In the genomic region with DNA sequence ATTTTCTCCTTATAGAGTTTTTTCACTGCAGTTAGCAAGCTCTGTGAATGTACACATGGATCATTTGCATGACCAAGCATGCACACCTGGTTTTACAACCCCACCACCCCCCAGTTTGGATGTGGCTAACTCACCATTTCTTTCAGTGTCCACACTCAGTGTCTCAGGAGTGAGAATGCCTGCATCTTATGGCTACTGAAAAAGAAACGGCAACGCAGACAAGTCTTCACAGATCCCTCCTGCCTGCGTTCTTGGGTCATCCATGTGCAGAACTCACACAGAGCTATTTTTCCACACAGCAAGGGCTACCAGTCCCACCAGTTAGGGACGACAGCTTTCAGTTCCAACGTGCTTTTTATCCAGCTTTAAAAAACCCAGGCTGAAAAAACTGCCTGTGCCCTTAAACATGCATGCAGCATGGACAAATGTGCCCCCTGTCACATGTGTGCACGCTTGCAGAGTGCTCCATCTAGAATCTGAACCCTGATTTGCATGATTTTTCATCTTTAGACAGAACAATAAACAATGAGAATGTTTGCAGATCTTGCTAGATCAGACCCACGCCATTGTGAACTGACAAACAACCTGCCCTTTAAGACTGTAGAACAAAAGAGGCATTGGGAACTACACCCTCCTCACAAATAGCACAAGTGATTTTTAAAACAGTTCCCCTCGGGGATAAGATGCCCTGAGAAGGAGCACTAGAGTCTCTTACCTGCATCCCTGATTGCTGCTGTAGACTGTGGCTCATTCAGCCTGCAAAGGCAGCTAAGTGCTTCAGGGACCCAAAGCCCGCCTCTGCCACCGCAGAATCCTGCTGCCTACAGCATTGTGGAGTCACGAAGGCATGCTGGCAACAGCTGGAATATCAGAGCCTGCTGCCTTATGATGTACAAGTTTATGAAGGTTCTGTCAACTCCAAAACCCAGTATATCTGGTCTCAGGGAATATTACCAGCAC, we compare ENCODE assay signal across 13 mouse cellular contexts.
A peak's percentile ranks its signal among the peaks of the same experiment; 100 is the strongest.
DNase-seq lines count a peak whose midpoint lies in the region; ATAC-seq and TF ChIP-seq lines count a peak whose summit lies in the region.
"Had no signal": no experiment of that assay in that cellular context is flagged by ENCODE, and none has a peak within 500 bp of the region (broad histone marks: within the 10 kb centered on the region; RNA-seq: fewer than 3 reads in every experiment).

No protein-coding gene starts in this region.

- 42% methylated on average over 11 of the region's 11 CpGs for WGBS in forebrain, embryonic 10.5 days
- WGBS in hindbrain, embryonic 16.5 days = 23% methylated on average over 11 of the region's 11 CpGs
- WGBS in neural tube, embryonic 12.5 days = 33% methylated on average over 11 of the region's 11 CpGs
- WGBS in liver, postnatal 0 days (ENCODE audit: insufficient replicate concordance) = 60% methylated on average over 11 of the region's 11 CpGs

- H3K9me3 ChIP-seq in forebrain, embryonic 10.5 days = no peaks in the 10 kb centered on the region
- no peaks in the 10 kb centered on the region for H3K9me3 ChIP-seq in hindbrain, embryonic 16.5 days (ENCODE audit: control insufficient read depth, low read length)
- H3K9me3 ChIP-seq in neural tube, embryonic 12.5 days = no peaks in the 10 kb centered on the region
- no peaks in the 10 kb centered on the region for H3K9me3 ChIP-seq in liver, postnatal 0 days (ENCODE audit: low read length)
- H3K9me3 ChIP-seq: embryonic facial prominence, embryonic 12.5 days; heart, embryonic 13.5 days had no signal

- peaks cover 62% of the 10 kb centered on the region for H3K27me3 ChIP-seq in forebrain, embryonic 10.5 days (ENCODE audit: poor library complexity, severe bottlenecking)
- peaks cover 6% of the 10 kb centered on the region; the same call in 1 of the 2 replicates for H3K27me3 ChIP-seq in hindbrain, embryonic 16.5 days (replicated peaks; ENCODE audit: control insufficient read depth, insufficient read depth, low read length)
- H3K27me3 ChIP-seq in neural tube, embryonic 12.5 days (replicated peaks) = peaks cover 4% of the 10 kb centered on the region
- H3K27me3 ChIP-seq in liver, postnatal 0 days (ENCODE audit: insufficient read depth, low read length) = peaks cover 3% of the 10 kb centered on the region; the same call in 1 of the 2 replicates

- H3K4me2 ChIP-seq in hindbrain, embryonic 16.5 days (ENCODE audit: low read length) = peak overlapping the region; percentile 36
- peak overlapping the region; percentile 47 for H3K4me2 ChIP-seq in neural tube, embryonic 12.5 days (replicated peaks)
- no peak overlapping the region for H3K4me2 ChIP-seq in liver, postnatal 0 days (ENCODE audit: low read depth, low read length)
- H3K4me2 ChIP-seq: embryonic facial prominence, embryonic 12.5 days; heart, embryonic 13.5 days; liver, embryonic 11.5 days had no signal

- DNase-seq in ES-CJ7 (ENCODE audit: low read depth, low spot score) = peak; percentile 7
- DNase-seq in forebrain, embryonic 10.5 days (ENCODE audit: extremely low spot score, low spot score) = no peak
- DNase-seq in cerebellum, adult 11-12 months = no peak
- no peak for DNase-seq in lung, postnatal 14 days
- DNase-seq in liver, postnatal 0 days = no peak
- DNase-seq: adrenal gland, postnatal 14 days had no signal

- no peak for TF ChIP-seq CTCF in liver, postnatal 0 days (IDR thresholded peaks at IDR 0.05; ENCODE audit: low read depth)

- H3K9ac ChIP-seq in hindbrain, embryonic 16.5 days (ENCODE audit: low read depth, low read length) = peak overlapping the region; percentile 15; the same call in 1 of the 2 replicates
- H3K9ac ChIP-seq in neural tube, embryonic 12.5 days = 0 out of 2 replicates have a peak overlapping the region, but pooled peaks have one; percentile 6
- no peak overlapping the region for H3K9ac ChIP-seq in liver, postnatal 0 days (replicated peaks)
- H3K9ac ChIP-seq: embryonic facial prominence, embryonic 12.5 days; heart, embryonic 13.5 days had no signal

- no peaks in the 10 kb centered on the region for H3K36me3 ChIP-seq in forebrain, embryonic 10.5 days (replicated peaks)
- H3K36me3 ChIP-seq in hindbrain, embryonic 16.5 days (ENCODE audit: control insufficient read depth, insufficient read depth, low read length) = no peaks in the 10 kb centered on the region
- H3K36me3 ChIP-seq in neural tube, embryonic 12.5 days = no peaks in the 10 kb centered on the region
- no peaks in the 10 kb centered on the region for H3K36me3 ChIP-seq in liver, postnatal 0 days (replicated peaks; ENCODE audit: insufficient read depth, low read length)
- H3K36me3 ChIP-seq: embryonic facial prominence, embryonic 12.5 days; heart, embryonic 13.5 days had no signal

- ATAC-seq in hindbrain, embryonic 16.5 days = peak; percentile 85
- peak; percentile 59 for ATAC-seq in neural tube, embryonic 12.5 days (ENCODE audit: low FRiP score, low read depth)
- no peak for ATAC-seq in erythroblast, adult 5-6 weeks (replicated peaks; ENCODE audit: low FRiP score, poor library complexity, severe bottlenecking)
- ATAC-seq in liver, postnatal 0 days = no peak
- ATAC-seq: CD4-positive, CD25-positive, alpha-beta regulatory T cell, adult 4 months had no signal

- H3K4me3 ChIP-seq in forebrain, embryonic 10.5 days = peak overlapping the region; percentile 18; the same call in 1 of the 2 replicates
- peak overlapping the region; percentile 42 for H3K4me3 ChIP-seq in hindbrain, embryonic 16.5 days (ENCODE audit: low read length)
- H3K4me3 ChIP-seq in neural tube, embryonic 12.5 days = peak overlapping the region; percentile 21; the same call in 1 of the 2 replicates
- H3K4me3 ChIP-seq in liver, postnatal 0 days (ENCODE audit: low read depth, low read length) = no peak overlapping the region
- H3K4me3 ChIP-seq: embryonic facial prominence, embryonic 12.5 days; heart, embryonic 13.5 days had no signal

- H3K4me1 ChIP-seq in forebrain, embryonic 10.5 days = peaks cover 19% of the 10 kb centered on the region
- no peaks in the 10 kb centered on the region for H3K4me1 ChIP-seq in hindbrain, embryonic 16.5 days (ENCODE audit: control insufficient read depth, insufficient read depth, low read depth, low read length)
- no peaks in the 10 kb centered on the region for H3K4me1 ChIP-seq in neural tube, embryonic 12.5 days
- H3K4me1 ChIP-seq in liver, postnatal 0 days (ENCODE audit: insufficient read depth) = no peaks in the 10 kb centered on the region
- H3K4me1 ChIP-seq: embryonic facial prominence, embryonic 12.5 days; heart, embryonic 13.5 days had no signal

- no peak for TF ChIP-seq EP300 in liver, postnatal 0 days (IDR thresholded peaks at IDR 0.05; ENCODE audit: low read depth)

- peak overlapping the region; percentile 68 for H3K27ac ChIP-seq in forebrain, embryonic 10.5 days
- H3K27ac ChIP-seq in hindbrain, embryonic 16.5 days (ENCODE audit: low read depth, low read length) = peak overlapping the region; percentile 78
- no peak overlapping the region for H3K27ac ChIP-seq in neural tube, embryonic 12.5 days
- H3K27ac ChIP-seq in liver, postnatal 0 days (ENCODE audit: low read depth) = no peak overlapping the region
- H3K27ac ChIP-seq: embryonic facial prominence, embryonic 12.5 days; heart, embryonic 13.5 days had no signal

Comparison
In these comparisons a context has a peak if more than half of its experiments do, and no peak if none do; other contexts are left out.
1. H3K27ac ChIP-seq: peak in forebrain, embryonic 10.5 days (single experiment) and hindbrain, embryonic 16.5 days (single experiment); none in neural tube, embryonic 12.5 days (single experiment) and liver, postnatal 0 days (single experiment).
2. ATAC-seq: peak in hindbrain, embryonic 16.5 days (single experiment) and neural tube, embryonic 12.5 days (single experiment); none in erythroblast, adult 5-6 weeks (single experiment) and liver, postnatal 0 days (single experiment).